Mouse (Mus musculus): Measurements from ENCODE around the gene Cacna1d.

DNA sequence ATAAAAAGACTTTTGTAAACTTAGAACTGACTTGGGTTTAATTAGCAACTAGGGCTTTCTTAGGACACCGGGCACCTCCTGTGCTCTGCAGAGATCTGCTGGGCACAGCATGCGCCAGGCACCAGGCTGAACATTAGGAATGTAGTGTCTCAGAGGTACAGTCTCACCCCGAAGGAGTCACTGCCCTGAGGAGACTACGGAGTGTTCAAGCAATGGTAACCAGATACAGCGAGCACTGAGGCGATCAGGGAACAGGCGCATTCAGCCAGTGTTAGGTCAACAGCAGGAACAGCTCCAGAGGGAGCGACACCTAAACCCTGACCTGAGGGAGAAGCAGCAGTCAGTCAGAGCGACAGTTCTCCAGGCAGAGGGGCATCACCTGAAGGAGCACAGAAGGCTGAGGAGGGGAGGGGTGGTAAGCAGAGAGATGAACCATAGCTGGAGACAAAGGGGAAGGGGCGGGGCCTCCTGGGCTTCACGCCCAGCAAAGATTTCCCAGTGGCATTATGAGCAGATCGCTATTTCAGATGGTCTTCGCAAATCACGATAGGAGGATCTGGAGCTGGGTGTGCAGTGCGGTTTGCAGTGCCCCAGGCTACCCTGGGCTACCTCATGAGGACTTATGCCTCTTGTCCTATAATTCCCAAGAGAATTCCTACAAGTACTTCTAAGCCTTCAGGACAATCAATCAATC lies 413.0 kb downstream of the Cacna1d start:
- TF ChIP-seq ZKSCAN1 (IDR thresholded peaks at IDR 0.05; ENCODE audit: low read depth, low read length) (no peak), NRF1 (IDR thresholded peaks at IDR 0.05; ENCODE audit: insufficient read depth, low read depth, low read length, poor library complexity, severe bottlenecking) (no peak), POLR2A (IDR thresholded peaks at IDR 0.05; ENCODE audit: control insufficient read depth in 1 of 2, insufficient read depth in 1 of 2, low read depth in 1 of 2, low read length in 2 of 2, poor library complexity in 1 of 2) (no peak), POLR2AphosphoS2 (IDR thresholded peaks at IDR 0.05; ENCODE audit: low read length) (no peak), CTCF (IDR thresholded peaks at IDR 0.05 in 2 of 3, conservative IDR thresholded peaks at IDR 0.05 in 1 of 3; ENCODE audit: control insufficient read depth in 1 of 3, insufficient read depth in 1 of 3, low read depth in 2 of 3, low read length in 3 of 3, poor library complexity in 1 of 3, severe bottlenecking in 1 of 3) (no peak), CHD2 (IDR thresholded peaks at IDR 0.05; ENCODE audit: low read length) (no peak), TCF12 (IDR thresholded peaks at IDR 0.05; ENCODE audit: low read depth, low read length) (no peak), EP300 (IDR thresholded peaks at IDR 0.05; ENCODE audit: low read depth in 1 of 2, low read length in 2 of 2) (no peak), CHD1 (IDR thresholded peaks at IDR 0.05; ENCODE audit: low read depth, low read length) (no peak), ELF1 (IDR thresholded peaks at IDR 0.05; ENCODE audit: low read depth, low read length) (no peak), MAX (IDR thresholded peaks at IDR 0.05; ENCODE audit: low read length) (no peak), SMC3 (IDR thresholded peaks at IDR 0.05; ENCODE audit: low read depth, low read length) (no peak)

Data from MEL (cell line).